Mouse (Mus musculus): ENCODE measurements around the gene Nt5c3b. TPM values are rescaled to one million over a fixed set of nuclear protein-coding genes. Genes with fewer than 3 reads are reported as not detected.
A peak's percentile ranks its signal among the peaks of the same experiment; 100 is the strongest.

Gene Nt5c3b
- polyA plus RNA-seq, 1 experiment from 2014 or later: 173 TPM

DNA sequence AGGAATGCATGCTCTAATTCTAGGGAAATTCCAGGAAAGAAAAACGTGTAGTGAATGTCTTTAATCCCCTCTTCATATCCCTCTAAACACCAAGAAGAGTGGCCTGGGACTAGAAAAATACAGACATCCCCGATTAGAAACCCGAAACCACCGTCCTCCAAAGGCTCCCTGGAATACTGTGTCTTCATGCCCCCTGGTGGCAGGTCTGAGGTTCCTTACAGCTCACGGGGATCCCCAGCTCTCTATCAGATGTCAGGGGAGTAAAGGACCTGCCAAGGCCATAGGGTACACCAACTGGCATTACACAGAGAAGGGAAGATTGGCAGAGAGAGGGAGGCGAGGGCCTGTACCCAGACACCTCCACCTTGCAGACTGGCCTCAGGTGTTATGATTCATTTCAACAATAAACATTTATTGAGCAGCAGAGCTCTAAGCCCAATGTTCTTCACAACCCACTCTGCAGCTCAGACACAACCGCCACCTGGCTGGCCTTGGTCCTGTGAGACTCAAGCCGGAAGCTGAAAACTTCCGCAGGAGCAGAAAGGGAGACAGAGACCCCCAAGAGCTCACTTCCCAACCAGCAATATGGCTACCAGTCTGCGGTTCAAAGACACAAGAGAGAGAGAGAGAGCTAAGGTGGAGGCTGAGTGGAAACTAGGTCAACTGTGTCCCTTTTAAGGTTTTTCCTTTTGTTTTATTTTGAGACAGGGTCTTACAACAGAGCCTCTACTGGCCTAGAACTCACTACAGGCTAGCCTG, 33.4 kb downstream of the Nt5c3b start:
- 38% methylated on average over 10 of the region's 10 CpGs for WGBS
- ATAC-seq (ENCODE audit: insufficient number of reproducible peaks, insufficient read depth, low FRiP score, low TSS enrichment, low read depth): no peak
- Histone ChIP-seq H3K4me2 (no peak overlapping the region), H3K9ac (replicated peaks) (no peak overlapping the region), H3K9me3 (no peaks in the 10 kb centered on the region), H3K36me3 (peaks cover 48% of the 10 kb centered on the region), H3K27me3 (no peaks in the 10 kb centered on the region), H3K27ac (peak overlapping the region; percentile 29), H3K4me3 (replicated peaks) (no peak overlapping the region), H3K4me1 (replicated peaks) (peaks cover 30% of the 10 kb centered on the region)

DNA sequence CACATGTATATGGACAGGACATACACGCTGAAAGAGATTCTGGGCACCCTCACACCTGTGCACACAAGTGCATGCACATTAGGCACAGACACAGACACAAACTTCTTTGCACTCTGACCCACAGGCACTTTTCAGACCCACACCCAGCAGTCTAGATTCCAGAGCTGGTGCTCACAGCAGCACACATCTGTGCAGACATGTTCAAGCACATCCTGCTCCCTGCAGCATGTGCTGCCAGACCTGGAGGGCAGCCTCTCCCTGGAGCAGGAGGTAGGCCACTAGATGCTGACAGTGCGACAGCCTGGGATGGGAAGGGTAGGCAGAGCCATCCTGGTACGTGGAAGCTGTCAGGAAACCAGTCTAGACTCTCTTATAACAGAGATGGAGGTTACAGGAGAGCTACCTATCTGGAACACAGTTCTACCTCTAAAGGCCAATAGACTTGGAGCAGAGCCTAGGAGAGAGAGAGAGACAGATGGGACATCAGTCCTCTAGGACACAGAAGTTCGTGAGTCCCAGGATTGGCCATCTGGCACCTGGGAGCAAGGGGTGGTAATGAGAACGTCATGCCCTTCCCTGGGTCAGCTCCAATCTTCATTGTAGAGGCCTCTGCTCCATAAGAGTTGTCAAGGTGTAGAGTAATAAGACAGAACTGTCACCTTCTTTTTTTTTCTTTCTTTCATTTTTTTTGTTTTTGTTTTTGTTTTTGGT, 34.5 kb downstream of the Nt5c3b start:
- Histone ChIP-seq H3K4me2 (peak overlapping the region; percentile 6; the same call in 1 of the 2 replicates), H3K9ac (replicated peaks) (no peak overlapping the region), H3K9me3 (no peaks in the 10 kb centered on the region), H3K4me1 (replicated peaks) (peaks cover 22% of the 10 kb centered on the region), H3K27ac (no peak overlapping the region), H3K36me3 (peaks cover 41% of the 10 kb centered on the region), H3K27me3 (no peaks in the 10 kb centered on the region), H3K4me3 (replicated peaks) (no peak overlapping the region)
- 72% methylated on average over 5 of the region's 5 CpGs for WGBS
- no peak for ATAC-seq (ENCODE audit: insufficient number of reproducible peaks, insufficient read depth, low FRiP score, low TSS enrichment, low read depth)

DNA sequence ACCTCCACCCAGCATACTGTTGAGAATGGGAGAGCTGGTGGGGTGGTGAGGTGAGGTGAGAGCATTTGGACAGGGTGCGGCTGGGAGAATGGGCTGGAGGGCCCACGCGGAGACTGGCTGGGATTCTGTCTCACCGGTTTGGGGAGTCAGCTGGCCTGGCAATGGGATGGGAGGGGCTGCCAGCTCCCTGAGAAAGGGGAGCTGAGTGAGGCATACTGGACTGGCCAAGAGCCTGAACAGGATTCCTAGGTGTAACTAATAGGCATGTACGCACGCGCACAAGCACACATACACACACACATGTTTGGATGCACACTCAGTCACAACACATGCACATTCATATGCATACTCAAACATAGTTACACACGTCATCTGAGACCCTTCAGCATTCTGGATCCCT, 35.3 kb downstream of the Nt5c3b start:
- no peak for ATAC-seq (ENCODE audit: insufficient number of reproducible peaks, insufficient read depth, low FRiP score, low TSS enrichment, low read depth)
- Histone ChIP-seq H3K27me3 (no peaks in the 10 kb centered on the region), H3K4me2 (no peak overlapping the region), H3K27ac (0 out of 2 replicates have a peak overlapping the region, but pooled peaks have one; percentile 35), H3K4me3 (replicated peaks) (no peak overlapping the region), H3K4me1 (replicated peaks) (peaks cover 20% of the 10 kb centered on the region), H3K9ac (replicated peaks) (no peak overlapping the region), H3K36me3 (peaks cover 40% of the 10 kb centered on the region), H3K9me3 (no peaks in the 10 kb centered on the region)
- WGBS: 79% methylated on average over 8 of the region's 8 CpGs

DNA sequence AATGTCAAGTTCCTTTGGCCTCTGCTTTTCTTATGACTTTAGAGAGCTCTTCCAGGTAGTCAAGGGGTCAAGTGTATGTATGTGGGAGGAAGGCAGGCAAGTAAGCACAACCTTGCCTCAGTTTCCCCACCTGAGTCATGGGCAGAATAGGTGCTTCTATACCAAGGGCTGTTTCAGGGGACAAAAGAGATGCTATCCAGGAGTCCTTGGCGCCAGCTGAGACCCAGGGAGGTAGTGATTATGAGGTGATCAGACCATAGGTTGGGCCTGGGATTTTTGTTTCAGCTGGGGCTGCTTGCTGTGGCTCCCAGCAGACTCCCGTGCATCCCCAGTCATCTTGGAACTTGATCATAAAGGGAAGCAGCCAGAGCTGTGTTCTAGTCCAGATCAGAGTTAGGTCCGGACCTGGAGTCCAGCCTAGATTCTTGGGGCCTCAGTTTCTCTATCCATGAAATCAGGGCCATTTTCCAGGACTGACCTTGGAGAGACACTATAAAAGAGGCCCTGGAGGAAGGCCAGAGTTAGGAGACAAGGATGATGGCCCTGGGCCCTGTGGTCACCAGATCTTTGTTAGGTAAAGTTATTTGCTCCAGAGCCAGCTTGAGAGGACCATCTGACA, 37.0 kb downstream of the Nt5c3b start:
- no peak overlapping the region for H3K27ac ChIP-seq
- no peak for ATAC-seq (ENCODE audit: insufficient number of reproducible peaks, insufficient read depth, low FRiP score, low TSS enrichment, low read depth)
- H3K4me3 ChIP-seq (replicated peaks): no peak overlapping the region
- no peak overlapping the region for H3K4me2 ChIP-seq
- H3K9ac ChIP-seq (replicated peaks): no peak overlapping the region
- H3K4me1 ChIP-seq (replicated peaks): peaks cover 16% of the 10 kb centered on the region; the same call in 1 of the 2 replicates
- WGBS: 84% methylated on average over 3 of the region's 3 CpGs
- no peaks in the 10 kb centered on the region for H3K27me3 ChIP-seq
- H3K36me3 ChIP-seq: peaks cover 24% of the 10 kb centered on the region
- no peaks in the 10 kb centered on the region for H3K9me3 ChIP-seq

DNA sequence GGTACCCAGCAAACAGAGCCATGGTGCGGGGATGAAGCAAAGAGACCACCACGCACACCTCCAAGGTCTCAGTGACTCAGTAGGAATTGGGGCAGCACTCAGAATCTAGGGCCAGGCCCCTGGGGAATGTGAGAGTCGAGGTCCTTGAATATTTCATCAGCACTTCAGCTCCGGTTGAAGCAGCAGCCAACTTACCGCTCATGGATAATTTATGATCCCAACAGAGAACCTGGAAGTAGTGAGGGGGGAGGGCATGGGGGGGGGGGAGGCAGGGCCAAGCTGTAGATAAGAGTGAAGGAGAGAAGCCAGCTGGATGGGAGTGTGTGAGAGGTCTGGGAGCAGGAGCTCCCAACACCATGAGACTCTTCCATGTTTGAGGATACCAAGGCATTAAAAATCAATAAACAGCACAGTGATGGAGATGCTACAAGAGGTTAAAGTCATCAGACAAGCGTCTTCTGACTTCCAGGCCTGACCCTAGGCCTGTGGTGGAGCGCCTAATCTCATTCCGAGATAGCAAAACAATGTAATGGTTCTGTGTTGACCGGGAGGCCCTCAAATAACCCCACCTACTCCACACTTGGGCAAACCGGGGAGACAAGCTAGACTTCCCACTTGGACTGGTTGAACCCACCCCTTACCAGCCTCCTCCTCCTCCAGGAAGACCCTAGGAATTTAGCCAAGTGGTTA, 38.0 kb downstream of the Nt5c3b start:
- H3K4me3 ChIP-seq (replicated peaks): no peak overlapping the region
- no peak overlapping the region for H3K4me2 ChIP-seq
- H3K27ac ChIP-seq: no peak overlapping the region
- H3K9ac ChIP-seq (replicated peaks): no peak overlapping the region
- H3K9me3 ChIP-seq: no peaks in the 10 kb centered on the region
- ATAC-seq (ENCODE audit: insufficient number of reproducible peaks, insufficient read depth, low FRiP score, low TSS enrichment, low read depth): no peak
- WGBS: 73% methylated on average over 10 of the region's 10 CpGs
- no peaks in the 10 kb centered on the region for H3K27me3 ChIP-seq
- H3K36me3 ChIP-seq: peaks cover 14% of the 10 kb centered on the region
- H3K4me1 ChIP-seq (replicated peaks): peaks cover 14% of the 10 kb centered on the region; the same call in 1 of the 2 replicates

DNA sequence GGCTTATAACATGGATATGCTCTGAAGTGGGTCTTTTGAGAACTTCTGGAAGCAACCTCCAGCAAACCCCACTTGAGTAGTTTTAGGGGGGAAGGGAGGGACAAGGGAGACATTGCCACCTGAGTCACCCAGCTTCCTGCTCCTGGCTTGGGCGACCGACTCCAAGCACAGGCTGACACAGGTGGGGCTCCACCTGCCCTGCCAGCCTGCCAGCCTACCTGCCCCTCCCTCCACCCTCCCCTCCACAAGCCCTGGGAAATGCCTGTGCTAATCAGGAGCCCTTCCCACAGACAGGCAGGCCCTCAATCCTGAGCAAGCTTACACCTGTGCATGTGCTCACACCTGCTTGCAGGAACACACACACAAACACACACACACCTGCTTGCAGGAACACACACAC, 38.9 kb downstream of the Nt5c3b start:
- ATAC-seq (ENCODE audit: insufficient number of reproducible peaks, insufficient read depth, low FRiP score, low TSS enrichment, low read depth): no peak
- Histone ChIP-seq H3K4me2 (no peak overlapping the region), H3K27ac (no peak overlapping the region), H3K27me3 (no peaks in the 10 kb centered on the region), H3K4me3 (replicated peaks) (no peak overlapping the region), H3K4me1 (replicated peaks) (0 out of 2 replicates have a peak, but pooled peaks cover 5% of the 10 kb centered on the region), H3K36me3 (peaks cover 7% of the 10 kb centered on the region; the same call in 1 of the 2 replicates), H3K9me3 (no peaks in the 10 kb centered on the region), H3K9ac (replicated peaks) (no peak overlapping the region)
- 74% methylated on average over 2 of the region's 2 CpGs for WGBS

DNA sequence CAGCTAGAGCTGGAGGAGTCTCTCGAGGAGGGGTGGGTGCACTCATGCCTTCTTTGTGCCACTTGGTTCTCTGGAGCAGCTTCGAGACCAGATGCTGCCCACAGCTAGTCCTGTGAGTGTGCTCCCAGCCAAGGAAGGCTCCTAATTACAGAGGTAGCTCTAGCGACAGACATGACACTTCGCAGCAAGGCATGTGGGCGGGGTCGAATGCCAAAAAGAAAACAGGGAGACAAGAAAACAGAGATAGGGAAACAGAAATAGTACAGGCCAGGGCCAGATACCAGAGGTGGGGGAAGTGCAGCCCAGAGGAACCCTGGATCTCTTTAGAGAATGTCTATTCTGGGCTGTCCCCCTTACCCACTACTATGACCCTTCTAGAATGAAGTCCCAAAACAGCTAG, 39.4 kb downstream of the Nt5c3b start:
- H3K36me3 ChIP-seq: peaks cover 6% of the 10 kb centered on the region; the same call in 1 of the 2 replicates
- H3K27me3 ChIP-seq: no peaks in the 10 kb centered on the region
- H3K4me3 ChIP-seq (replicated peaks): no peak overlapping the region
- 26% methylated on average over 6 of the region's 6 CpGs for WGBS
- no peak overlapping the region for H3K27ac ChIP-seq
- 0 out of 2 replicates have a peak, but pooled peaks cover 6% of the 10 kb centered on the region for H3K4me1 ChIP-seq (replicated peaks)
- no peaks in the 10 kb centered on the region for H3K9me3 ChIP-seq
- H3K4me2 ChIP-seq: no peak overlapping the region
- H3K9ac ChIP-seq (replicated peaks): no peak overlapping the region
- ATAC-seq (ENCODE audit: insufficient number of reproducible peaks, insufficient read depth, low FRiP score, low TSS enrichment, low read depth): no peak

DNA sequence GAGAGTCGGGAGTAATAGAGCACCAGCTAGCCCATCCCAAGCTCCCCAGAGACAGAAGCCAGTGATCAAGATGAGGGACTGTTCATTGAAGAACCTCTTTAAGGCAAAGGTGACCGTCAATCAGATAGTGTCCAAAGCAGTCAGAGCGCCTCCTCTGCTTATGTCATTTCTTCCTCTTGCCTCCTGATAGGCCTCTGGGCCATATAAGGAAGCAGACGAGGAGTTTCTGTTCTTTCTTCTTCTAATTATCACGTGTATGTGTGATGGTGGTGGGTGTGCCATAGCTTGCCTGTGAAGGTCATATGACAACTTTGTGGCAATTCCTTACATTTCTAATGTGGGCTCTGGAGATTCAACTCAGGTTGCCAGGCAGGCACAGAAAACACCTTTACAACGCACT, 40.8 kb downstream of the Nt5c3b start:
- H3K36me3 ChIP-seq: no peaks in the 10 kb centered on the region
- H3K9ac ChIP-seq (replicated peaks): no peak overlapping the region
- H3K4me2 ChIP-seq: no peak overlapping the region
- H3K4me3 ChIP-seq (replicated peaks): no peak overlapping the region
- H3K4me1 ChIP-seq (replicated peaks): peaks cover 19% of the 10 kb centered on the region
- WGBS: 76% methylated on average over 6 of the region's 6 CpGs
- no peaks in the 10 kb centered on the region for H3K9me3 ChIP-seq
- peaks cover 4% of the 10 kb centered on the region for H3K27me3 ChIP-seq
- no peak overlapping the region for H3K27ac ChIP-seq
- ATAC-seq (ENCODE audit: insufficient number of reproducible peaks, insufficient read depth, low FRiP score, low TSS enrichment, low read depth): no peak

DNA sequence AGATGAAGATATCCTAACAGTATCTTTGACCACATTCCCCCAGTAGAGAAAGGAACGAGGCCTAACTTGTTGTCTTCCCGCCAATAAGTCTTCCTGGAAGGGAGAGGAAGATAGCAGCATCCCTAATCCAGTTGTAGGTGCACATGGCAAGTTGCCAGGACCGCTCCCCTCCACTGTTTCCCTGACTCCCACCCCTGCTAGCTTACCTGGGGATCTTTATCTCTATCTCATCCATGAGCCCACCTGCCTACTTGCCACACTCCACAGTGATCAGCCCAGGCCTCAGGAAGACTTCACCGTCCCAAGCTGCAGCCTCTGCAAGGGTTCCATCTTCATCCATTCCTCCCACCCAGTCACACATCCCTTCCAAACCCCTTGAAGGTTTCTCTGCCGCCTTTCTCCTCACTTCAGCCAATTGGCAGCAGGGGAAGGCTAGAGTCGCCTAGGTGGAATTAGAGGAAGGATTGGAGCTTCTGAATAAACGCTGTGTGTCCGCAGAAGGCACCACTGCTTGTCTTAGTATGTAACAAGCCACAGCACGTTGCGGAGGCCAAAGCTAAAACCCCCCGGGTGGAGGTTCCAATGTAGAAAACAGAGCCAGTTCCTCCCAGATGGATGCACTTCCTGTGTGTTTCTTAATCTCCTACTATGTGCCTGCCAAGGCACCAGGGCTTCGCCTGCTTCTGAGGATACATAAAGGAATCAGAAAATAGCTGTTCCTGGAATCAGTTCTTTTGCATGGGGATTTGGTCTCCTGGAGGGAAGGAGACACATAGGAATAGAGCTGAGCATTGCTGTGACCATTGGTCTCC, 41.7 kb downstream of the Nt5c3b start:
- Histone ChIP-seq H3K27me3 (peaks cover 6% of the 10 kb centered on the region), H3K4me1 (replicated peaks) (peaks cover 29% of the 10 kb centered on the region), H3K9me3 (no peaks in the 10 kb centered on the region), H3K9ac (replicated peaks) (no peak overlapping the region), H3K27ac (no peak overlapping the region), H3K4me3 (replicated peaks) (no peak overlapping the region), H3K4me2 (no peak overlapping the region), H3K36me3 (no peaks in the 10 kb centered on the region)
- no peak for ATAC-seq (ENCODE audit: insufficient number of reproducible peaks, insufficient read depth, low FRiP score, low TSS enrichment, low read depth)
- 79% methylated on average over 12 of the region's 12 CpGs for WGBS

DNA sequence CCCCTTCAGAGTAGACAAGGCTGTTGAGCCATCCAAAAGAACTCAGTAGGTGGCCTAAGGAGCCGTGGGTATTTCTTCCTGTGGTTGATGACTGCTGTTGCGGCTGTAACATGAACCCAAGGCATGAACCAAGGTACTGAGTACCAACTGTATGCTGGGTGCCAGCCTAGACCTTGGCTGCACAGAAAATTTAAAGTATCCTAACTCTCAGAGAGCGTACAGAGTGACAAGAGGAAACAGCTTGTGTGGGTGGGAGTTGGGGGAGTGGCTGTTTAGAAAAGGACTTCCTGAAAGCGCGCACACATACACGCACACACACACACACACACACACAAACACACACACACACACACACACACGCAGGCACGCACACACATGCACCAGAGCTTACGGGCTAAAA, 42.3 kb downstream of the Nt5c3b start:
- peaks cover 7% of the 10 kb centered on the region for H3K27me3 ChIP-seq
- peaks cover 29% of the 10 kb centered on the region for H3K4me1 ChIP-seq (replicated peaks)
- no peak overlapping the region for H3K9ac ChIP-seq (replicated peaks)
- H3K4me2 ChIP-seq: no peak overlapping the region
- H3K9me3 ChIP-seq: no peaks in the 10 kb centered on the region
- H3K4me3 ChIP-seq (replicated peaks): no peak overlapping the region
- H3K27ac ChIP-seq: 0 out of 2 replicates have a peak overlapping the region, but pooled peaks have one; percentile 23
- H3K36me3 ChIP-seq: no peaks in the 10 kb centered on the region
- no peak for ATAC-seq (ENCODE audit: insufficient number of reproducible peaks, insufficient read depth, low FRiP score, low TSS enrichment, low read depth)
- WGBS: 78% methylated on average over 9 of the region's 9 CpGs

All from limb, embryonic 12.5 days (tissue).